Mouse (Mus musculus) adrenal gland, postnatal 4 days (tissue): ENCODE data around the gene Podn. TPM values are rescaled to one million over a fixed set of nuclear protein-coding genes. Genes with fewer than 3 reads are reported as not detected.

ENCODE experiments used
- DNase-seq, 2 experiments: peaks; one replicate each; pipeline ENCODE4 v3.0.0; 2021 to 2022; ENCODE audit warnings: low spot score in 2 of 2, mixed read lengths in 2 of 2
- total RNA-seq, 2 experiments: library from RNA; stranded (reverse); gene quantifications; 2 replicates each; pipeline ENCODE4 v1.2.3; 2021

Gene Podn
- total RNA-seq, 2 experiments from 2014 or later = 6.2 to 8.5 TPM

- DNase-seq = no peak
These were observed 81.8 kb downstream of the Podn start for GRCm38 (mm10) chr4:108014466-108014865.

GRCm38 (mm10) chr4:108008541-108008940 is 87.7 kb downstream of the Podn start:
- no peak for DNase-seq

- DNase-seq = no peak
These were observed 88.6 kb downstream of the Podn start for GRCm38 (mm10) chr4:108007532-108008103.

GRCm38 (mm10) chr4:108005328-108005727 is 90.9 kb downstream of the Podn start:
- DNase-seq = no peak

GRCm38 (mm10) chr4:107999380-107999779 is 96.9 kb downstream of the Podn start:
- DNase-seq = no peak

GRCm38 (mm10) chr4:107998641-107999332 is 97.5 kb downstream of the Podn start:
- DNase-seq = no peak

- no peak for DNase-seq
These were observed 99.7 kb downstream of the Podn start for GRCm38 (mm10) chr4:107996418-107996986.

GRCm38 (mm10) chr4:107995727-107996126 is 100.5 kb downstream of the Podn start:
- no peak for DNase-seq

GRCm38 (mm10) chr4:107995011-107995410 is 101.2 kb downstream of the Podn start:
- DNase-seq = no peak

GRCm38 (mm10) chr4:107991879-107992278 is 104.4 kb downstream of the Podn start:
- DNase-seq = no peak

- no peak for DNase-seq
These were observed 105.4 kb downstream of the Podn start for GRCm38 (mm10) chr4:107990818-107991217.

- no peak for DNase-seq
These were observed 107.3 kb downstream of the Podn start for GRCm38 (mm10) chr4:107988931-107989330.

GRCm38 (mm10) chr4:107986386-107987168 is 109.7 kb downstream of the Podn start:
- no peak for DNase-seq

GRCm38 (mm10) chr4:107985812-107986211 is 110.4 kb downstream of the Podn start:
- DNase-seq = no peak

- no peak for DNase-seq
These were observed 111.8 kb downstream of the Podn start for GRCm38 (mm10) chr4:107984282-107984981.

- DNase-seq = no peak
These were observed 112.5 kb downstream of the Podn start for GRCm38 (mm10) chr4:107983717-107984116.

GRCm38 (mm10) chr4:107980002-107980600 is 116.1 kb downstream of the Podn start:
- DNase-seq = no peak

- no peak for DNase-seq
These were observed 116.7 kb downstream of the Podn start for GRCm38 (mm10) chr4:107979530-107979929.

- no peak for DNase-seq
These were observed 118.7 kb downstream of the Podn start for GRCm38 (mm10) chr4:107977593-107977992.

GRCm38 (mm10) chr4:107975004-107975403 is 121.2 kb downstream of the Podn start:
- DNase-seq = no peak

- DNase-seq = no peak
These were observed 121.7 kb downstream of the Podn start for GRCm38 (mm10) chr4:107974527-107974926.
